Mouse (Mus musculus) adrenal gland, postnatal 14 days (tissue): Measurements from ENCODE around the gene Ddit4. TPM values are rescaled to one million over a fixed set of nuclear protein-coding genes. Genes with fewer than 3 reads are reported as not detected.

ENCODE experiments used
- DNase-seq: peaks from one replicate; pipeline ENCODE4 v3.0.0; 2021; ENCODE audit warnings: mixed read lengths
- total RNA-seq: library from RNA; stranded (reverse); gene quantifications from 2 replicates; pipeline ENCODE4 v1.2.3, GENCODE M21; 2021

The Ddit4 gene
- total RNA-seq, 1 experiment from 2014 or later = 70.5 TPM

GRCm38 (mm10) chr10:59948363-59949254 is 3.0 kb downstream of the Ddit4 start:
- peak; percentile 76 for DNase-seq

- DNase-seq = peak; percentile 55
These were observed 4.1 kb downstream of the Ddit4 start for GRCm38 (mm10) chr10:59947296-59948073.

GRCm38 (mm10) chr10:59946362-59946761 is 5.3 kb downstream of the Ddit4 start:
- DNase-seq = no peak

GRCm38 (mm10) chr10:59945416-59945815 is 6.2 kb downstream of the Ddit4 start:
- no peak for DNase-seq

- DNase-seq = peak; percentile 95
These were observed 8.1 kb downstream of the Ddit4 start for GRCm38 (mm10) chr10:59943421-59943989.

GRCm38 (mm10) chr10:59942847-59943420 is 8.7 kb downstream of the Ddit4 start:
- DNase-seq = peak; percentile 69

GRCm38 (mm10) chr10:59942281-59942846 is 9.3 kb downstream of the Ddit4 start:
- DNase-seq = no peak

- no peak for DNase-seq
These were observed 12.6 kb downstream of the Ddit4 start for GRCm38 (mm10) chr10:59939081-59939480.

- DNase-seq = no peak
These were observed 13.0 kb downstream of the Ddit4 start for GRCm38 (mm10) chr10:59938662-59939061.

GRCm38 (mm10) chr10:59936058-59936856 is 15.4 kb downstream of the Ddit4 start:
- DNase-seq = no peak

GRCm38 (mm10) chr10:59934039-59934438 is 17.6 kb downstream of the Ddit4 start:
- DNase-seq = peak; percentile 39

GRCm38 (mm10) chr10:59932521-59932920 is 19.1 kb downstream of the Ddit4 start:
- DNase-seq = peak; percentile 86

GRCm38 (mm10) chr10:59930996-59931395 is 20.6 kb downstream of the Ddit4 start:
- no peak for DNase-seq

GRCm38 (mm10) chr10:59929205-59929604 is 22.4 kb downstream of the Ddit4 start:
- peak; percentile 58 for DNase-seq

GRCm38 (mm10) chr10:59924305-59924704 is 27.3 kb downstream of the Ddit4 start:
- peak; percentile 65 for DNase-seq

GRCm38 (mm10) chr10:59923493-59923892 is 28.1 kb downstream of the Ddit4 start:
- DNase-seq = no peak

GRCm38 (mm10) chr10:59920810-59921681 is 30.6 kb downstream of the Ddit4 start:
- peak; percentile 89 for DNase-seq

GRCm38 (mm10) chr10:59920485-59920809 is 31.2 kb downstream of the Ddit4 start:
- no peak for DNase-seq

GRCm38 (mm10) chr10:59919494-59920181 is 32.0 kb downstream of the Ddit4 start:
- peak; percentile 64 for DNase-seq

- no peak for DNase-seq
These were observed 33.5 kb downstream of the Ddit4 start for GRCm38 (mm10) chr10:59918111-59918510.
